Mouse (Mus musculus) embryonic facial prominence, embryonic 14.5 days (tissue): ENCODE results near the gene Aqp3. TPM values are rescaled to one million over a fixed set of nuclear protein-coding genes. Genes with fewer than 3 reads are reported as not detected.

ENCODE experiments used
- ATAC-seq: fragments of 200-750 bp; cut with Nextera tagmentation; 2 replicates; pipeline ENCODE4 v1.8.0; 2017; ENCODE audit warnings: low read depth, moderate number of reproducible peaks, moderate TSS enrichment
- DNase-seq: peaks from one replicate; pipeline ENCODE4 v3.0.0-alpha.2; 2015; ENCODE audit warnings: low spot score
- H3K27ac ChIP-seq: fragments of 300-500 bp; sonication (generic); replicated peaks from 2 replicates; pipeline ENCODE4 v1.5.1; 2014; ENCODE audit warnings: low read depth, mild to moderate bottlenecking, low read length, moderate library complexity
- H3K27me3 ChIP-seq: fragments of 300-500 bp; sonication (generic); replicated peaks from 2 replicates; pipeline ENCODE4 v1.6.1; 2014; ENCODE audit warnings: low read length; ENCODE audit not compliant: control insufficient read depth, insufficient read depth
- H3K36me3 ChIP-seq: fragments of 300-500 bp; sonication (generic); 2 replicates; pipeline ENCODE4 v1.6.1; 2014; ENCODE audit warnings: low read length, mixed read lengths; ENCODE audit not compliant: control insufficient read depth, insufficient read depth
- H3K4me1 ChIP-seq: fragments of 300-500 bp; sonication (generic); 2 replicates; pipeline ENCODE4 v1.6.1; 2014; ENCODE audit warnings: antibody characterized with exemption, low read length; ENCODE audit not compliant: control insufficient read depth, insufficient read depth
- H3K4me2 ChIP-seq: fragments of 300-500 bp; sonication (generic); 2 replicates; pipeline ENCODE4 v1.6.1; 2014; ENCODE audit warnings: low read depth, mild to moderate bottlenecking, low read length, moderate library complexity, mixed read lengths
- H3K4me3 ChIP-seq: fragments of 300-500 bp; sonication (generic); 2 replicates; pipeline ENCODE4 v1.5.1; 2014; ENCODE audit warnings: low read depth, mild to moderate bottlenecking, low read length
- H3K9ac ChIP-seq: fragments of 300-500 bp; sonication (generic); 2 replicates; pipeline ENCODE4 v1.6.1; 2014; ENCODE audit warnings: low read depth, mild to moderate bottlenecking, low read length, moderate library complexity, mixed read lengths
- H3K9me3 ChIP-seq: fragments of 300-500 bp; sonication (generic); 2 replicates; pipeline ENCODE4 v1.6.1; 2016; ENCODE audit warnings: low read length; ENCODE audit not compliant: control insufficient read depth
- WGBS: fragments of 180-500 bp; shearing (Covaris S2); extraction: QIAGEN DNeasy Blood & Tissue Kit; methylation state at CpG from one replicate; pipeline ENCODE4 v1.1.7; 2014; 5-methylcytosine and 5-hydroxymethylcytosine counted together
- polyA plus RNA-seq: library from polyadenylated mRNA; unstranded; fragments of >200 nt; fragmentation: Nextera tagmentation; extraction: Ambion mirVana; gene quantifications from 2 replicates; pipeline ENCODE4 v1.2.1, GENCODE M21; 2014

Aqp3 gene
- polyA plus RNA-seq, 1 experiment from 2014 or later, result 18.4 TPM

DNA sequence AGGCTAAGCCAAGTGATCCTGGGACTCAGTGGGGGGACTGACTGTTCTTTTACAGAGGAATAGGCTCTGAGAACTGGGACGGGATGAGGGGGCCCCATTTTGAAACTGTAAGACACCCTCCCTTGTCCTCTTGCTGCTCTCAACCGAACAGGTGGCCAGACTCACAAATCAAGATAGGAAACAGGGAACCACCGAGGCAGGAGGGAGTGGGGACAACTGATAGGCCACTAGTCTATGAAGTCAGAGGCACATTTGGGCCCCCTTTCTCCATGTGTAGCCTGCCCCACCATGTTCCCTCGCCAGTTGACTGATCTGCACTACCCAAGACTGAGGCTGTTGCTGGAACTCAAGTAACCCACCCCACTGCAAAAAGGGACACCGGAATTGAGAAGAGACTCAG lies 1.2 kb downstream of the Aqp3 start:
- ATAC-seq, result no peak
- DNase-seq, result no peak
- H3K4me1 ChIP-seq, result peaks cover 8% of the 10 kb centered on the region
- H3K9me3 ChIP-seq, result no peaks in the 10 kb centered on the region
- peak overlapping the region; percentile 34; the same call in 1 of the 2 replicates for H3K9ac ChIP-seq
- 58% methylated on average over 5 of the region's 5 CpGs for WGBS
- H3K27me3 ChIP-seq, result peaks cover 21% of the 10 kb centered on the region
- H3K4me3 ChIP-seq, result peak overlapping the region; percentile 45; the same call in 1 of the 2 replicates
- no peak overlapping the region for H3K27ac ChIP-seq
- no peaks in the 10 kb centered on the region for H3K36me3 ChIP-seq
- H3K4me2 ChIP-seq, result peak overlapping the region; percentile 82

- WGBS, result 69% methylated on average over 6 of the region's 8 CpGs
- Histone ChIP-seq H3K4me1 (peaks cover 8% of the 10 kb centered on the region), H3K27me3 (peaks cover 21% of the 10 kb centered on the region), H3K4me2 (0 out of 2 replicates have a peak overlapping the region, but pooled peaks have one; percentile 82), H3K36me3 (no peaks in the 10 kb centered on the region), H3K27ac (no peak overlapping the region), H3K9ac (0 out of 2 replicates have a peak overlapping the region, but pooled peaks have one; percentile 31), H3K9me3 (no peaks in the 10 kb centered on the region), H3K4me3 (no peak overlapping the region; the same call in 1 of the 2 replicates)
- DNase-seq (no peak), ATAC-seq (no peak)
Measured at GRCm38 (mm10) chr4:41096169-41096568, 1.8 kb downstream of the Aqp3 start.

DNA sequence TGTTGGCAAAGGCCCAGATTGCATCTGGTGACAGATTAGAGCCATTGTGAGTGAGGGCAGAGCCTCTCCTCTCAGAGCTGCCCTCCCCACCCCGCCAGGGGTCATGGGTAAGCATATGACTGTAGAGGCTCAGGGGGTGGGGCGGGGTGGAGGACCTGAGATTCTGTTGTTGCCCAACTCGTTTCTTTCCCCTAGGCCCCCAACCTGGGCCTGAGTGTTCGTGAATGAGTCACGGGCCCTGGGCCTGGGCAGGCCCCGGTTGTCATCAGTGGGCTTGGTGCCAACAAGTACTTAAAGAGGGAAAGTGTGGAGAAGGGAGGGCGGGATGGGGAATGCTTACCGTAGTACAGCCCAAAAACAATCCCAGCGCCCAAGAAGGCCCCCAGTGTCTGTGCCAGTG lies 3.6 kb downstream of the Aqp3 start:
- no peak overlapping the region for H3K4me3 ChIP-seq
- ATAC-seq, result peak; percentile 58; the same call in 1 of the 2 replicates
- H3K9me3 ChIP-seq, result no peaks in the 10 kb centered on the region
- no peak overlapping the region for H3K27ac ChIP-seq
- peak; percentile 88 for DNase-seq
- no peak overlapping the region for H3K9ac ChIP-seq
- WGBS, result 60% methylated on average over 9 of the region's 9 CpGs
- H3K4me1 ChIP-seq, result peaks cover 8% of the 10 kb centered on the region
- H3K36me3 ChIP-seq, result no peaks in the 10 kb centered on the region
- no peak overlapping the region for H3K4me2 ChIP-seq
- H3K27me3 ChIP-seq, result peaks cover 21% of the 10 kb centered on the region

DNA sequence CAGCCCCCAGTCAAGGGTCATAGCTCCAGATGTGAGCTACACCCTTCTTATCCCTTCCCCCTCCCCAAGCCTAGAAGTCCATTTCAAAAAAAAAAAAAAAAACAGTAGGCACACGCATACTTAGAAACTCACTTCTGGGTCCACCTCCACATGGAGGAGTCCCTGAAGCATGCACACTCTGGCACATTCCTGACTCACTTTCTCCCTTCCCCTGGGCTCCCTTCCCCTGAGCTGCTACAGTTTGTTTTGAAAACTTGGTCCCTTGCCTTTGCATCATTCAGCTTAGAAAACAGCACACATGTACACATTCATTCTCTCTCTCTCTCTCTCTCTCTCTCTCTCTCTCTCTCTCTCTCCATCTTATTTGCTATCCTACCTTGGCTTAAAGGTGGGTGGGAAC lies 5.0 kb downstream of the Aqp3 start:
- ATAC-seq (no peak), DNase-seq (no peak)
- Histone ChIP-seq H3K36me3 (no peaks in the 10 kb centered on the region), H3K27me3 (peaks cover 11% of the 10 kb centered on the region), H3K4me2 (no peak overlapping the region), H3K9me3 (no peaks in the 10 kb centered on the region), H3K4me1 (peaks cover under 1% of the 10 kb centered on the region), H3K27ac (no peak overlapping the region), H3K4me3 (no peak overlapping the region), H3K9ac (no peak overlapping the region)
- 64% methylated on average over 1 of the region's 1 CpGs for WGBS

DNA sequence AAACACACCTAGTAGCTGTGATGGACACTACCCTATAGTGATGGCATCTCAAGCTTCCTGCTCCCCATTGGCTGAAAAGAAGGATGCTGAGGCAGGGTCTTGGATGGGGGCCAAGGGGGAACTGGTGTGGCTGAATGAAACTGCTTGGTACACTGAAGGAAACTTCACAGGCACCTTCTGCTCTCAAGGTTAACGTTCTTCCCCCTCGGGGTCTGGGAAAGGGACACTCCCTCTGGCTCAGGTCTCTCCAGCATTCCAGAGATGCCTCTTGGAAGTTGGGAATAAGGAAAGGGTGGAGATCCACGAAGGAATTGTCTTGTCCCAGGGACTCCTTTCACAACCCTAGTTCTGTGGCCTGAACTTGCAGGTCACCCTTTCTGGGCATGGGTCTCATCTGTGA lies 6.6 kb downstream of the Aqp3 start:
- no peaks in the 10 kb centered on the region; the same call in 1 of the 2 replicates for H3K4me1 ChIP-seq
- H3K27me3 ChIP-seq, result no peaks in the 10 kb centered on the region
- no peaks in the 10 kb centered on the region for H3K36me3 ChIP-seq
- WGBS, result 41% methylated on average over 3 of the region's 3 CpGs
- no peak overlapping the region for H3K4me2 ChIP-seq
- ATAC-seq (no peak), DNase-seq (no peak)
- no peaks in the 10 kb centered on the region for H3K9me3 ChIP-seq
- H3K27ac ChIP-seq, result no peak overlapping the region
- no peak overlapping the region for H3K9ac ChIP-seq
- no peak overlapping the region for H3K4me3 ChIP-seq

GRCm38 (mm10) chr4:41089705-41090104 lies 8.3 kb downstream of the Aqp3 start:
- Histone ChIP-seq H3K4me1 (no peaks in the 10 kb centered on the region; the same call in 1 of the 2 replicates), H3K9ac (no peak overlapping the region), H3K4me2 (no peak overlapping the region), H3K27me3 (no peaks in the 10 kb centered on the region), H3K9me3 (no peaks in the 10 kb centered on the region), H3K4me3 (no peak overlapping the region), H3K36me3 (no peaks in the 10 kb centered on the region), H3K27ac (no peak overlapping the region)
- WGBS, result 60% methylated on average over 2 of the region's 2 CpGs
- ATAC-seq (no peak), DNase-seq (no peak)

DNA sequence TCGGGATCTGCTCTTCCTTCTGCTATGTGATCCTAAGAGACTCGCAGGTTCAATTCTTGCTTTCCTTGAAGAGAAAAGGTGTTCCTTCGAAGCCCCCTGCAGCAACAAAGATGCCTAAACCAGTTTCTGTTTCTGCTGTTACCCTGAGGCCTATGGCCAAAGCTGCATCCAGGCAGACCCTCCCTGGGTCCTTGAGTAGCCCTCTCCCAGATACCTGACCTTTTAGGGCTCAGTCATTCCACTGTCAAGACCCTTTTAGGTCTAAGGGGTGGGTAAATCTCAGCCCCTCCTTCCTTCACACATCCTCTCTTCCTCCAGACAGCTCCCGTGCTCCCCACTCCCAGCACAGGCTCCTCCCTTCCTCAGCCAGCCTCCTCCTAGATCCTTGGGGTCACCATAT lies 8.8 kb downstream of the Aqp3 start:
- Histone ChIP-seq H3K4me3 (no peak overlapping the region), H3K27ac (no peak overlapping the region), H3K27me3 (no peaks in the 10 kb centered on the region), H3K4me2 (no peak overlapping the region), H3K9ac (no peak overlapping the region), H3K9me3 (no peaks in the 10 kb centered on the region), H3K4me1 (no peaks in the 10 kb centered on the region; the same call in 1 of the 2 replicates), H3K36me3 (no peaks in the 10 kb centered on the region)
- WGBS, result 78% methylated on average over 4 of the region's 4 CpGs
- no peak for ATAC-seq
- DNase-seq, result no peak

DNA sequence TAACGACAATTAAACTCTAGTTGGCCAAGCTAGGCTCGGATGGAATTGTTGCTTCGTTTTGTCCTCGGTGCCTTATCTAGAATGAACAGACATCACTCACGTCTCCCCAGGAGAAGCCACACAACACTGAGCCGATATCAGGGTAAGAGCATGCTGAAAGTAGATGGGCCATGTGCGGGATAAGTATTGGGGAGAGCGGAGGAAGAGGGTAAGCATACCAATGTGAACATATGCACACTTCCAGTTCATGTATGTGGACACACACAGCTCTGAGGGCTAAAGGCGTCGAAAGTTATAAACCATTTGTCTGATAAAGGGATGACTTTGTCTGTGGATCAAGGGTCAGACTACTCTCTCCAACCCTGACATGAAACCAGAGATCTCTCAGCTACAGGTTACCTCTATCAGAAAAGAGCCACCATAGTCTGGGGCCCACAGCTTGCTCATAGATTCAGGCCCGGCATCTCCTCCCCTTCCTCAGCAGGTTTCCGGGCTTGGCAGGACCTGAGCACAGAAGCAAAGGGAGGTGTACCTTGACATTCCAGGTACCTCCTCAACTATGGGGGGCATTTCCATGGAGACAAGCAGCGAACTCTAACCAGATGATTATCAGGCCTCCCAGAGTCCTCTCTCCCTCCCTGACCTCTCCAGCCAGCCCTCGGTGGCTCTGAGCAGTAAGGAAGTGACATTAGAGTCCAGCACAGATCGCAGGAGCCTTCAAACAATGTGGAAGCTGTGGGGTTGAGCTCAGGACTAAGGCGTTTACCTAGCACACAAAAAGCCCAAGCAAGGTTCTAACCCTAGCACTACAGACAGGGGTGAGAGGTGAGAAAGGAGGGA lies 10.3 kb downstream of the Aqp3 start:
- no peaks in the 10 kb centered on the region for H3K36me3 ChIP-seq
- no peak overlapping the region for H3K27ac ChIP-seq
- H3K4me3 ChIP-seq, result no peak overlapping the region
- no peak overlapping the region for H3K9ac ChIP-seq
- ATAC-seq (no peak), DNase-seq (no peak)
- 86% methylated on average over 16 of the region's 16 CpGs for WGBS
- H3K9me3 ChIP-seq, result no peaks in the 10 kb centered on the region
- H3K4me1 ChIP-seq, result no peaks in the 10 kb centered on the region
- H3K27me3 ChIP-seq, result no peaks in the 10 kb centered on the region
- no peak overlapping the region for H3K4me2 ChIP-seq

- DNase-seq (no peak), ATAC-seq (no peak)
- no peaks in the 10 kb centered on the region for H3K9me3 ChIP-seq
- no peak overlapping the region for H3K4me2 ChIP-seq
- no peaks in the 10 kb centered on the region for H3K36me3 ChIP-seq
- H3K4me3 ChIP-seq, result no peak overlapping the region
- H3K4me1 ChIP-seq, result no peaks in the 10 kb centered on the region
- H3K27ac ChIP-seq, result no peak overlapping the region
- no peaks in the 10 kb centered on the region for H3K27me3 ChIP-seq
- no peak overlapping the region for H3K9ac ChIP-seq
- WGBS, result 78% methylated on average over 9 of the region's 9 CpGs
Measured at GRCm38 (mm10) chr4:41086947-41087346, 11.0 kb downstream of the Aqp3 start.
